ENCODE assay signal across 8 mouse cellular contexts in the genomic region with DNA sequence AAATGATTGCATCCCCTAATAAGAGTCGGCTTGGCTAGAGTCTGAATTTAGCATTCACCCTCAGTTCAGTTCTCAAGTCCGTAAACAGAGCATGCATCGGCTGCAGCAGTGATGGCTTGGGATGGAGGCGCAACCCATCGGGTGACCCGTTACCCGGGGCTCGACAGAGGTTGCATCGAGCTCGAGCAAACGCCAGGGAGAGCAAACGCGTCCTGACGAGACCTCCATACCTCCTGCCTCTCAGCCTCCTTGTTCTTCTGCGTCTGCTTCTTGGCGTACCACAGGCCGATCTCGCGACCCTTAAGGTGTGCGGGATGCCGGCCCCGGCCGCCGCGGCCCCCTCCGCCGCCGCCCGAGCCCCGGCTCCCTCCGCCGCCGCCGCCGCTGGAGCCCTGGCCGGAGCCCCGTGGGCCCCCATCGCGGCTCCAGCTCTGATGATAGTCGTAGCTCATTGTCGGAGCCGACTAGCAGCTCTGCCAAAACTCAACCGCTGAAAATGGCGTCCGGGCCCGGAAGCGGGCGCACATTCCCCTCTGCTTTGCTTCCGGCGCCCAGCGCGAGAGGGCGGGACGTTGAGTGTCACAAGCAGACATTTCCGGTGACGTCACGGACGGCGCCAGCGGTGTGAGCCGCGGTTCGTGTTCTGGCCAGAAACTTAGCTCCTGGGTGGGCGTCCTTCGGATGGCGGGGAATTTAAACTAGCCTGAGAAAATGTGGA. TPM values are rescaled to one million over a fixed set of nuclear protein-coding genes. Genes with fewer than 3 reads are reported as not detected.
A peak's percentile ranks its signal among the peaks of the same experiment; 100 is the strongest.
DNase-seq lines count a peak whose midpoint lies in the region; ATAC-seq and TF ChIP-seq lines count a peak whose summit lies in the region.

A gene (minus strand): TSS at position 517 of the 718 bp plus-strand sequence.

- under 1% methylated on average over 66 of the region's 66 CpGs for WGBS in bone marrow, adult 2 months
- WGBS in embryonic facial prominence, embryonic 15.5 days = under 1% methylated on average over 65 of the region's 66 CpGs
- WGBS in limb, embryonic 14.5 days = under 1% methylated on average over 47 of the region's 66 CpGs
- under 1% methylated on average over 66 of the region's 66 CpGs for WGBS in midbrain, postnatal 0 days

- H3K4me2 ChIP-seq in embryonic facial prominence, embryonic 15.5 days (replicated peaks) = peak within 1 kb of the TSS; percentile 61
- H3K4me2 ChIP-seq in limb, embryonic 14.5 days (replicated peaks; ENCODE audit: low read depth, low read length, severe bottlenecking) = peak within 1 kb of the TSS; percentile 63
- peak within 1 kb of the TSS; percentile 55 for H3K4me2 ChIP-seq in midbrain, postnatal 0 days (ENCODE audit: low read depth, low read length, poor library complexity, severe bottlenecking)

- H3K9ac ChIP-seq in embryonic facial prominence, embryonic 15.5 days = peak within 1 kb of the TSS; percentile 93
- H3K9ac ChIP-seq in limb, embryonic 14.5 days (ENCODE audit: low read depth, low read length, severe bottlenecking) = peak within 1 kb of the TSS; percentile 95
- peak within 1 kb of the TSS; percentile 96 for H3K9ac ChIP-seq in midbrain, postnatal 0 days (replicated peaks; ENCODE audit: low read length, poor library complexity, severe bottlenecking)

- no peaks in the 10 kb centered on the region for H3K36me3 ChIP-seq in embryonic facial prominence, embryonic 15.5 days
- peaks cover 5% of the 10 kb centered on the region for H3K36me3 ChIP-seq in limb, embryonic 14.5 days (ENCODE audit: control insufficient read depth, insufficient read depth, low read length)
- H3K36me3 ChIP-seq in midbrain, postnatal 0 days (ENCODE audit: insufficient read depth, low read length) = no peaks in the 10 kb centered on the region

- DNase-seq in 416B (ENCODE audit: low read depth) = peak; percentile 92
- peak; percentile 96 for DNase-seq in heart, adult 8-10 months (ENCODE audit: low spot score)
- peak; percentile 97 for DNase-seq in kidney, adult 9 months
- peak; percentile 98 for DNase-seq in limb, embryonic 14.5 days (ENCODE audit: low spot score)
- peak; percentile 99 for DNase-seq in midbrain, postnatal 0 days (ENCODE audit: low spot score)
- DNase-seq in spleen, postnatal 14 days (ENCODE audit: low spot score in 2 of 2) = peak; percentile 81 to 92

- H3K27me3 ChIP-seq in embryonic facial prominence, embryonic 15.5 days = no peaks in the 10 kb centered on the region
- H3K27me3 ChIP-seq in limb, embryonic 14.5 days (ENCODE audit: control insufficient read depth, insufficient read depth, low read length) = no peaks in the 10 kb centered on the region
- H3K27me3 ChIP-seq in midbrain, postnatal 0 days (ENCODE audit: insufficient read depth, low read length) = no peaks in the 10 kb centered on the region

- peak within 1 kb of the TSS; percentile 80 for H3K4me3 ChIP-seq in bone marrow, adult 2 months (replicated peaks; ENCODE audit: control insufficient read depth, low read depth, low read length)
- H3K4me3 ChIP-seq in embryonic facial prominence, embryonic 15.5 days (replicated peaks) = peak within 1 kb of the TSS; percentile 95
- H3K4me3 ChIP-seq in limb, embryonic 14.5 days (replicated peaks; ENCODE audit: low read length) = peak within 1 kb of the TSS; percentile 90
- H3K4me3 ChIP-seq in midbrain, postnatal 0 days (ENCODE audit: low read depth, low read length) = peak within 1 kb of the TSS; percentile 86

- no peak for TF ChIP-seq CTCF in bone marrow, adult 2 months (IDR thresholded peaks at IDR 0.05; ENCODE audit: control insufficient read depth, insufficient read depth, low read length)
- TF ChIP-seq CTCF in midbrain, postnatal 0 days (IDR thresholded peaks at IDR 0.05) = peak; percentile 40; the same call in 1 of the 2 replicates

- TF ChIP-seq POLR2A in bone marrow, adult 2 months (IDR thresholded peaks at IDR 0.05; ENCODE audit: borderline replicate concordance, control insufficient read depth, low read depth, low read length) = peak; percentile 56; the same call in 1 of the 2 replicates
- 0 out of 2 replicates have a peak, but pooled peaks have one; percentile 44 for TF ChIP-seq POLR2A in limb, embryonic 14.5 days (IDR thresholded peaks at IDR 0.05; ENCODE audit: borderline replicate concordance, extremely low read depth, insufficient read depth, insufficient read length)

- peak within 1 kb of the TSS; percentile 69; the same call in 1 of the 2 replicates for H3K27ac ChIP-seq in bone marrow, adult 2 months (ENCODE audit: control insufficient read depth, insufficient read depth, low read depth, low read length, poor library complexity)
- H3K27ac ChIP-seq in embryonic facial prominence, embryonic 15.5 days (replicated peaks) = peak within 1 kb of the TSS; percentile 97
- peak within 1 kb of the TSS; percentile 97 for H3K27ac ChIP-seq in limb, embryonic 14.5 days (replicated peaks; ENCODE audit: low read depth, low read length)
- H3K27ac ChIP-seq in midbrain, postnatal 0 days (ENCODE audit: low read depth, low read length) = peak within 1 kb of the TSS; percentile 98

- no peaks in the 10 kb centered on the region for H3K9me3 ChIP-seq in embryonic facial prominence, embryonic 15.5 days (replicated peaks)
- no peaks in the 10 kb centered on the region for H3K9me3 ChIP-seq in limb, embryonic 14.5 days (ENCODE audit: control insufficient read depth, low read length)
- no peaks in the 10 kb centered on the region for H3K9me3 ChIP-seq in midbrain, postnatal 0 days (ENCODE audit: low read length)

- H3K4me1 ChIP-seq in bone marrow, adult 2 months (ENCODE audit: control insufficient read depth, insufficient read depth, low read length) = peaks cover 2% of the 10 kb centered on the region; the same call in 1 of the 2 replicates
- peaks cover 8% of the 10 kb centered on the region for H3K4me1 ChIP-seq in embryonic facial prominence, embryonic 15.5 days
- H3K4me1 ChIP-seq in limb, embryonic 14.5 days (ENCODE audit: control insufficient read depth, insufficient read depth, low read length) = peaks cover 13% of the 10 kb centered on the region
- peaks cover 13% of the 10 kb centered on the region; the same call in 1 of the 2 replicates for H3K4me1 ChIP-seq in midbrain, postnatal 0 days (ENCODE audit: insufficient read depth, low read length)

- ATAC-seq in embryonic facial prominence, embryonic 15.5 days (ENCODE audit: insufficient number of reproducible peaks, low FRiP score, low TSS enrichment, low read depth) = peak; percentile 96
- peak; percentile 99 for ATAC-seq in limb, embryonic 14.5 days (ENCODE audit: low FRiP score, low read depth)
- peak; percentile 99 for ATAC-seq in midbrain, postnatal 0 days (ENCODE audit: low FRiP score)

RNA-seq across cellular contexts. Expression of the gene that starts here (rescaled TPM):
- 12.4 and 17.4 TPM in 2 replicates for polyA plus RNA-seq in bone marrow, adult 2 months (2011; ENCODE audit: insufficient read depth, insufficient read length, low replicate concordance, missing spikeins)
- 27.7 TPM in 2 replicates for polyA plus RNA-seq in embryonic facial prominence, embryonic 15.5 days (2015; fragmentation: Nextera tagmentation; extraction: Ambion mirVana)
- total RNA-seq in heart, adult 8-10 months (2022) = 10 to 100 TPM; 13.8 to 18.9 (median 16.7) TPM
- 30.5 and 36.5 TPM in 2 replicates for polyA plus RNA-seq in limb, embryonic 14.5 days (2012; rRNA removed)
- polyA plus RNA-seq in limb, embryonic 14.5 days (2014; fragmentation: Nextera tagmentation; extraction: Ambion mirVana) = 35.7 and 40.1 TPM in 2 replicates
- total RNA-seq in midbrain, postnatal 0 days (2014; rRNA removed) = 58.2 and 81.9 TPM in 2 replicates
- polyA plus RNA-seq in midbrain, postnatal 0 days (2015; fragmentation: Nextera tagmentation; extraction: Ambion mirVana) = 29.4 and 32.8 TPM in 2 replicates

Comparison
In these comparisons a context has a peak if more than half of its experiments do, and no peak if none do; other contexts are left out.
1. Peak in every context shown above with its lines: DNase-seq, ATAC-seq, H3K4me3 ChIP-seq and H3K27ac ChIP-seq.